Comparison of ENCODE assay signal across 8 mouse cellular contexts in genomic region chr11:101278223-101279192, GRCm38 (mm10). TPM values are rescaled to one million over a fixed set of nuclear protein-coding genes. Genes with fewer than 3 reads are reported as not detected.
A peak's percentile ranks its signal among the peaks of the same experiment; 100 is the strongest.
DNase-seq lines count a peak whose midpoint lies in the region; TF ChIP-seq lines count a peak whose summit lies in the region.

Gene Cntd1 (plus strand): TSS chr11:101279012.
Gene Coa3 (minus strand): TSS chr11:101279114.

- peaks cover 5% of the 10 kb centered on the region for H3K4me1 ChIP-seq in cortical plate, adult 2 months (ENCODE audit: control insufficient read depth, insufficient read depth, low read length)

- peak within 1 kb of the TSS; percentile 61 for H3K4me3 ChIP-seq in cortical plate, adult 2 months (ENCODE audit: insufficient read depth, low read length)
- peak within 1 kb of the TSS; percentile 84 for H3K4me3 ChIP-seq in left cerebral cortex, adult 2 months
- peak within 1 kb of the TSS; percentile 86 for H3K4me3 ChIP-seq in macrophage (ENCODE audit: inconsistent target)

- H3K79me2 ChIP-seq in macrophage (ENCODE audit: inconsistent target): peaks cover 14% of the 10 kb centered on the region

- WGBS in macrophage (ENCODE audit: missing documents): 6% methylated on average over 45 of the region's 45 CpGs

- peak; percentile 77 for TF ChIP-seq POLR2A in cortical plate, adult 2 months (IDR thresholded peaks at IDR 0.05; ENCODE audit: extremely low read depth, insufficient read depth, low read length)

- intact Hi-C loops in left cerebral cortex, adult 2 months (cut with DNase I): loop anchor here (2.0 kb wide), 1 partner anchor 26 kb away; the partner anchor contains the start of gene Vps25

- peak within 1 kb of the TSS; percentile 25; the same call in 1 of the 2 replicates for H3K27ac ChIP-seq in cortical plate, adult 2 months (ENCODE audit: insufficient read depth, low read length)
- peak within 1 kb of the TSS; percentile 91 for H3K27ac ChIP-seq in left cerebral cortex, adult 2 months
- H3K27ac ChIP-seq in macrophage: peak within 1 kb of the TSS; percentile 50

- H3K36me3 ChIP-seq in macrophage (ENCODE audit: inconsistent target): no peaks in the 10 kb centered on the region

- no peak for TF ChIP-seq CTCF in cortical plate, adult 2 months (IDR thresholded peaks at IDR 0.05; ENCODE audit: extremely low read depth, insufficient read depth, low read length)
- TF ChIP-seq CTCF in left cerebral cortex, adult 2 months (IDR thresholded peaks at IDR 0.05): peak; percentile 7

- peak; percentile 84 to 95 for DNase-seq in adrenal gland, adult (ENCODE audit: inconsistent age in 2 of 2, low spot score in 1 of 2)
- DNase-seq in gastrocnemius, adult 8-10 months (ENCODE audit: low spot score in 2 of 2): peak; percentile 49 to 67
- DNase-seq in hindlimb bud, embryonic 11.5 days (ENCODE audit: extremely low spot score, low read depth, low spot score): peak; percentile 91
- peak; percentile 80 to 83 for DNase-seq in left cerebral cortex, adult 2 months (ENCODE audit: extremely low spot score in 1 of 2, low spot score in 2 of 2)
- peak; percentile 91 for DNase-seq in right cerebral cortex, adult 18-20 months
- DNase-seq in urinary bladder, postnatal 14 days (ENCODE audit: low spot score): peak; percentile 85

RNA-seq across cellular contexts. Expression of gene Cntd1, which starts in this region (rescaled TPM):
- polyA plus RNA-seq in cortical plate, adult 2 months (2012; rRNA removed): 0.56 and 0.70 TPM in 2 replicates
- under 1 TPM in 3 of 4 experiments, not detected in 1; 0.29 to 0.53 (median 0.34) TPM for total RNA-seq in gastrocnemius, adult 8-10 months (2022)
- under 1 TPM; 0.44 to 0.81 TPM for total RNA-seq in left cerebral cortex, adult 2 months (2021)
- total RNA-seq in macrophage (2018; cell fraction: chromatin; rRNA removed): under 1 TPM in 10 of 26 experiments, not detected in 16; 0.25 to 0.94 (median 0.46) TPM
- total RNA-seq in macrophage (2018; cell fraction: cytosol; rRNA removed): under 1 TPM in 22 of 26 experiments, not detected in 4; 0.05 to 0.22 (median 0.11) TPM
- 1 to 10 TPM in 2 of 26 experiments, under 1 TPM in 7, not detected in 17; 0.24 to 1.7 (median 0.41) TPM for total RNA-seq in macrophage (2018; cell fraction: nucleus; rRNA removed)
- 0.17 to 0.29 TPM in 2 of 3 replicates, not detected in the other for polyA plus RNA-seq in macrophage (2018)

RNA-seq across cellular contexts. Expression of gene Coa3, which starts in this region (rescaled TPM):
- 150 and 156 TPM in 2 replicates for polyA plus RNA-seq in cortical plate, adult 2 months (2012; rRNA removed)
- 10 to 100 TPM; 71.9 to 80.9 (median 76.5) TPM for total RNA-seq in gastrocnemius, adult 8-10 months (2022)
- total RNA-seq in left cerebral cortex, adult 2 months (2021): 10 to 100 TPM; 97.5 to 98.4 TPM
- total RNA-seq in macrophage (2018; cell fraction: chromatin; rRNA removed): 10 to 100 TPM in 8 of 26 experiments, 1 to 10 TPM in 18; 1.3 to 26.6 (median 7.3) TPM
- total RNA-seq in macrophage (2018; cell fraction: cytosol; rRNA removed): 10 to 100 TPM; 54.4 to 93.5 (median 76.8) TPM
- total RNA-seq in macrophage (2018; cell fraction: nucleus; rRNA removed): 10 to 100 TPM in 22 of 26 experiments, 1 to 10 TPM in 4; 7.4 to 34.7 (median 16.9) TPM
- 46.1 to 108 TPM (median 103 TPM) in 3 replicates for polyA plus RNA-seq in macrophage (2018)

Comparison
In these comparisons a context has a peak if more than half of its experiments do, and no peak if none do; other contexts are left out.
1. Peak in every context shown above with its lines: DNase-seq, H3K4me3 ChIP-seq and H3K27ac ChIP-seq.
2. H3K27ac ChIP-seq: peak in every context shown above with its lines; median percentile 91 in left cerebral cortex, adult 2 months; 50 in macrophage; 25 in cortical plate, adult 2 months.